Mouse (Mus musculus): Measurements from ENCODE around the gene Acot9.

Gene Acot9

GRCm38 (mm10) chrX:155262235-155262914 lies at the start of gene Acot9:
TSS of gene Acot9 (plus strand) at chrX:155262443.
- DNase-seq (ENCODE audit: low spot score): peak; percentile 88

DNA sequence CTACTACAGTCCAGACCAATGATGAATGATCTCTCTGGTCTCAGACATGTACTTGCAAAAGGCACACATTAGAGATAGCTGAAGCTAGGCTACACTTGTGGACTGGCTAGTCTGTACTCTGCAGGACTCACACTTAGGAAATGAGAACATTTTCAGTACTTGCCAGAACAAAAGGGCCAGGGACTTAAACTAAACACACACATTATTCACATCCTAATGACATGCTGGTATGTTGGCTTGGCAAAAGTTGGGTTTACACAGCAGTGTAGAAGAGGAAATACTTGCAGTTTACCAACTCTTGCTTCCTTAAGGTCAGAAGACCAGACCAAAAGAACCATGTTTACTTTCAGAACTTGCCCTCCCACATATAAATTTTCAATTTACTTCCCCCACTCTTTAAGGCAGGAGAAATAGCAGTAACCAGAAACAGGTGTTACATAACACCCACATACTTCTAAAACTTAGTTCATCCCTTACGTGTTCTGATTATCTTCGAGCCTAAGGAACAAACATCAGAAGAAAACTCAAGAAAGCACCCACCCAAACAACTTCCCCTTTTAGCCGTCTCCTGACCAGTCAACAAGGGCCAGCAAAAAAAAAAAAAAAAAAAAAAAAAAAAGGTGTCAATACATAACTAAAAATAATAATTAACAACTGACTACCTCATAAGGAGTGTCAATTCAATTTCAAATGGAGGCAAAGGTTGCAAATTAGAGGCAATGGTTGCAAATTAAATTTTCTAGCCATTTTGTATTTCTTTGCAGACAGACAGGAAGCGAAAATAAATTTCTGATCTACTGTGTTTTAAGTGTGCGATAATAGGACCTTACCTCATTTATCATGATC lies 47.7 kb upstream of the Acot9 start:
- DNase-seq (ENCODE audit: low spot score): no peak

DNA sequence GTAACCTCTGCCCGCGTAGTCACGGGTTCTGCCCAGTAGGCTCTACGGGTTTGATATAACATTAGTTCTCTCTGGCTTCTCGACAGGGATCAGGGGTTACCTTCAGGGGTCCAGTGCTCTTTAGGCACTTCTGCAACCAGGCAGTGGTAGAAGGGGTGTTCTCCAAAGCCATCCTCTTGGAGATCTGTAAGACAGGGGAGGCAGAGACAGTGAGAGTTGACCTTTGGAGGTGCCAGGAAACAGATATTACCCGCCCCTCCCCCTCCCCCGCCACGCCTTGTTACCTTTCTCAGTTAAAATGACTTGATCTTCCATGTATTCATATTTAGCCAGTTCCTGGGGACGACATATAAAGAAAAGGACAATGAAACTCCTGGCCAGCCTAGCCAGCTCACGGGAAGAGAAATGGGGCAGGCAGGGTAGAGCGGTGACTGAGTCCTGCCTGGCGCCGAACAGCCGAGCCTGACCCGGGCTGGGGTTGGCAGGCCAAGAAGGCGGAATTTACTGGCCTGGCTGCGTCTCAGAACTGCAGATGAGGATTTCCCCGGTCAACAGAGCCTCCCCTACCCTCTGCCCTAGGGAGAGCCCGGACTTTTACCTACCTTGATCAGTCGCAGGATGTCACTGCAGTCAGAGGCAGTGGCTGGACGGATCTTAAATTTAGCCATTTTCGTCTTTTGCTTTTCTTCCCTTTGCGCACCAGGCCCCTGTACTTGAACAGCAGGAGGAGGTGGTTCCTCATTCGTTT lies 46.6 kb upstream of the Acot9 start:
- peak; percentile 25 for DNase-seq (ENCODE audit: low spot score)

GRCm38 (mm10) chrX:155216271-155216670 lies 46.0 kb upstream of the Acot9 start, which contains the start of gene Sat1:
TSS of gene Sat1 (minus strand) at chrX:155216449.
- DNase-seq (ENCODE audit: low spot score): peak; percentile 90

- DNase-seq (ENCODE audit: low spot score): no peak
Observed at GRCm38 (mm10) chrX:155218277-155218676, 44.0 kb upstream of the Acot9 start.

DNA sequence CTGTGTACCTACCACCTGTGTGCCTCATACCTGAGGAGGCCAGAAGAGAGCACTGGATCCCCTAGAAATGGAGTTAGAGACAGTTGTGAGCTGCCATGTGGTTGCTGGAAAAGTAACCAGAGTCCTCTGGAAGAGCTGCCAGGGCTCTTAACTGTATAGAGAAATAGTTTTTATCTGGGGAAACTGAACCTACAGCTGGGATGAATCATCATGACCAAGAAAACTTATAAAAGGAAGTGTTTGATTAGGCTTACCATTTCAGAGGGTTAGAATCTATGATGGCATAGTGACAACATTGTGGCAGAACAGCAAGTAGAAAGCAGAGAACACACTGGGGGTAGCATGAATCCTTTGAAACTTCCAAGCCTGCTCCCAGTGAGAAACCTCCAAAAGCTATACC lies 5.4 kb upstream of the Acot9 start:
- no peak for DNase-seq (ENCODE audit: low spot score)

GRCm38 (mm10) chrX:155262915-155263252 lies 641 bp downstream of the Acot9 start:
- DNase-seq (ENCODE audit: low spot score): no peak

- no peak for DNase-seq (ENCODE audit: low spot score)
Observed at GRCm38 (mm10) chrX:155278483-155278882, 16.2 kb downstream of the Acot9 start.

GRCm38 (mm10) chrX:155280427-155281044 lies 18.3 kb downstream of the Acot9 start:
- DNase-seq (ENCODE audit: low spot score): no peak

- DNase-seq (ENCODE audit: low spot score): no peak
Observed at GRCm38 (mm10) chrX:155306390-155306789, 44.1 kb downstream of the Acot9 start.

DNA sequence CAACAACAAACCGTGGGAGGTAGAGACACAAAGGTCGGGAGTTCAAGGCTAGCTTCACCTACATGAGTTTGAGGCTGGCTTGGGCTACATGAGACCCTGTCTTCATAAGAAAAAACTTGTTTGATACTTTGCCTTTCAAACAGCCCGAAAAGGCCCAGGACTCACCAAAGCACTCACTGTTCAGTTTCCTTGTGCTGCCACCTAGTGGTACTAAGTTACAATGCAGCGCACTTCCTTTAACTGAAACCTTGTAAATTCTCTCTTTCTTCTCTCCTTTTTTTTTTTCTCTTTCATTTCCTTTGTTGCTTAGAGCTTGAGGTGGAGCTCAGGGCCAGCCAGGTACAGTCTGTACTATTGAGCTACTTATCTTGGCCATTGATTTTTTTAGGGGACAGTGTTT lies 55.8 kb downstream of the Acot9 start:
- DNase-seq (ENCODE audit: low spot score): peak; percentile 48

DNA sequence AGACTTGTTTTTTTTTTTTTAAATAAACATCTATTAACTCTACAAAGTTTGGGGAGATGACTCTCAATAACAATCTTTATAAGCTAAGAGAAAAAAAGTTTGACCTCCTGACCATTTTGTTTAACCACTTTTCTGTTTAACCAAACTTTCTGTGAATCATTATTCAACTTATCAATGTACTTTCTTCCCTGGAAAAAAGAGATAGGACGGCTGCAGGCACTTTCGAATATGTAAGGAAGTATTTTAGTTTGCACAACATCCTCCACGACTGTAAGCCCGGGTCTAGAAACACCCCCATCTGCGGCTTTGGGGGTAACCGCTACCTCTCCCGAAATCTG lies 75.3 kb downstream of the Acot9 start:
- no peak for DNase-seq (ENCODE audit: low spot score)

GRCm38 (mm10) chrX:155337905-155338721 lies 75.9 kb downstream of the Acot9 start:
- DNase-seq (ENCODE audit: low spot score): peak; percentile 83

DNA sequence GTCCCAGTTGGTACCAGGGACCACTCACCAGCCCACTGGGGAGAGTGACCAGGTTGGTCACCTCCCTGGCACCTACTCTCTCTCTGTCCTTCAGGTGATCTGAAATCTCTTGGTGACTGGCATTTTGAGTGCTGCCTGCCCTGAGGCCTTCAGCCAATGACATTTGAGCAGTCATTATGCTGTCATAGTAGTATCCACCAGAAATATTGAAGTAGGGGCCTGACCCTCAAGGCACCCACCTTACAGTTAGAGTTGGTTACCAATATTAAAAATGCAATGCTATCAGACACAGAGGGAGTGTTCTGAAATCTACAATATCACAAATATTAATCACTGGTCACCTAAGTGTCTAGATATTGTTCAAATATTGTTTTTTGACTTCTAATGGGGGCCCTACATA lies 78.4 kb downstream of the Acot9 start, which contains the start of gene Prdx4:
TSS of gene Prdx4 (minus strand) at position 101 of the 400 bp plus-strand sequence.
- no peak for DNase-seq (ENCODE audit: low spot score)

DNA sequence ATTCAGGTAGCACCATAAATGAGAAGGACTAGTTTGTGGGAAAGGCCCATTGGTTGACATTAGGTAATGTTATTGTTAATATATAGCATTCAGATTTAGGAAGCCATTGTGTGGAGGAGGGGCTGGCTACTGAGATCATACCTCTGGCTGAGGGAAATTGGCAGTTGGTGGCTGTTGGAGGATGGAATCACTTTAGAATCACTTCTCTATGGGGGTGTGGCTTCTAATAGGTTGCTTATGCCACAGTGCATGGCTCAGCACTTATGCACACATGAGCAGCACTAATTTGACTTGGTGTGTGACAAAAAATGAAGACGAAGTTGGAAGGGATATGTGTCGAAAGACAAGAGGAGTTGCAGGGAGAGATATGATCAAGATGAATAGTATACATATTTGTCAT lies 84.0 kb downstream of the Acot9 start:
- no peak for DNase-seq (ENCODE audit: low spot score)
